Mouse (Mus musculus): ENCODE results near the gene Ube2k.
"Not testable (repeated sequence)": the region's sequence is repeated elsewhere in the genome, so short reads cannot be mapped to it uniquely, and the experiment has no call there.

Ube2k gene

DNA sequence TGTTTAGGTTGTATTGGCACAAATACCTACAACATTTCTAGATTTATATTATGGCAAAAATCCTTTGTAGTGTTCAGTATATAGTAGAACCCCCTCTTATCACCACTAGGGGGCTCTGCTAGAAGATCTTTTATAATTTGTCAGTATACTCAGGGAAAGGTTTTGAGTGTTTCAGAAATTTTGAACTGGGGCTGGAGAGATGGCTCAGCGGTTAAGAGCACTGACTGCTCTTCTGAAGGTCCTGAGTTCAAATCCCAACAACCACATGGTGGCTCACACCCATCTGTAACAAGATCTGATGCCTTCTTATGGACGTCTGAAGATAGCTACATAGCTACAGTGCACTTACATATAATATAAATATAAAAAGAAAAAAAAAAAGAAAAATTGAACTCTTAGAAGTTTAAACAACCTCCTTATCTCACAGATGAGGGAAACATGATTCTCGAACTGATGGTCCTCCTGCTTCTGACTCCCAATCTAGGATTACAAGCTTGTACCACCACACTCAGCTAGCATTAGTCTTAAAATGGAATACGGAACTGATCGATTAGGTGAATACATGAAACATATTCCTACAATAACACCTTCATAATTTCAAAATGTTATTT is 1.5 kb upstream of the Ube2k start:
- in situ Hi-C loops (cut with MboI; ENCODE audit: low pct_unique_long_range_greater_than_20kb in 1 of 2, low sequenced_read_pairs in 2 of 2, unreplicated experiment in 1 of 2): no loop called here

GRCm38 (mm10) chr5:65536068-65536465 is 966 bp upstream of the Ube2k start:
- in situ Hi-C loops (cut with MboI; ENCODE audit: low pct_unique_long_range_greater_than_20kb in 1 of 2, low sequenced_read_pairs in 2 of 2, unreplicated experiment in 1 of 2): not testable (repeated sequence)

- in situ Hi-C loops (cut with MboI; ENCODE audit: low pct_unique_long_range_greater_than_20kb in 1 of 2, low sequenced_read_pairs in 2 of 2, unreplicated experiment in 1 of 2): no loop called here
These were observed 513 bp downstream of the Ube2k start for GRCm38 (mm10) chr5:65537420-65538071.

GRCm38 (mm10) chr5:65538121-65538520 is 1.1 kb downstream of the Ube2k start:
- in situ Hi-C loops (cut with MboI; ENCODE audit: low pct_unique_long_range_greater_than_20kb in 1 of 2, low sequenced_read_pairs in 2 of 2, unreplicated experiment in 1 of 2): no loop called here

- in situ Hi-C loops (cut with MboI; ENCODE audit: low pct_unique_long_range_greater_than_20kb in 1 of 2, low sequenced_read_pairs in 2 of 2, unreplicated experiment in 1 of 2): no loop called here
These were observed 1.8 kb downstream of the Ube2k start for GRCm38 (mm10) chr5:65538829-65539228.

DNA sequence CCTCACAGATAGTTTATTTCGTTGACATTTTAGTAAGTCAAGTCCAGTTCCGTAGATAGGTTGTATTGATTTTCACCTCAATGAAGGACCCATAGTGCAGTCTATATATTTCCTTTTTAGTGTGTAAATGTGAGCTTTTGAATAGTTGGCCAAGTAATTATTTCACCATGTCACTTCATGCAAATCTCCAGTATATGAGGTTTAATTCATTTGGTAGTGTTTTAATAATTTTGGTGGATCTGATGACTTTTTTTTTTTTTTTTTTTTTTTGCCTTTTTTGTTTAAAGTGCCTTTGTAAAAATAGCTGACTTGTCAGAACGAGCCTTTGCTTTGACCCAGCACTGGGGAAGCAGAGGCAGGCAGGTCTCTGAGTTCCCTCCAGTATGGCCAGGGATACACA is 2.8 kb downstream of the Ube2k start:
- in situ Hi-C loops (cut with MboI; ENCODE audit: low pct_unique_long_range_greater_than_20kb in 1 of 2, low sequenced_read_pairs in 2 of 2, unreplicated experiment in 1 of 2): no loop called here

- in situ Hi-C loops (cut with MboI; ENCODE audit: low pct_unique_long_range_greater_than_20kb in 1 of 2, low sequenced_read_pairs in 2 of 2, unreplicated experiment in 1 of 2): no loop called here
These were observed 4.9 kb downstream of the Ube2k start for GRCm38 (mm10) chr5:65541889-65542288.

DNA sequence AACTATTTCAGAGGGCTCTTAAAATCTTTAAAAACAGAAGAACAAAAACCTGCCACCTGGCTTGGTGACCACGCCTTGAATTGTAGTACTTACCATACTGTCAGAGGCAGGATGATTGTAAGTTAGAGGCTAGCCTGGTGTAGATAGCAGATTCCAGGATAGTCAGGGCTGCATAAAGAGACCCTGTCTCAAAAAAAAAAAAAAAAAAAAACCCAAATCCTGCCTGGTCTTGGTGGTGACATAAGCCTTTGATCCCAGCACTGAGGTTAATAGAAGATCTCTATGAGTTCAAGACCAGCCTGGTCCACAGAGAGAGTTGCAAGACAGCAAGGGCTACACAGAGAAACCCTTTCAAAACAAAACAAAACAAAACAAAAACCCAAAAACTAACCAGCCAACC is 6.5 kb downstream of the Ube2k start:
- in situ Hi-C loops (cut with MboI; ENCODE audit: low pct_unique_long_range_greater_than_20kb in 1 of 2, low sequenced_read_pairs in 2 of 2, unreplicated experiment in 1 of 2): no loop called here

DNA sequence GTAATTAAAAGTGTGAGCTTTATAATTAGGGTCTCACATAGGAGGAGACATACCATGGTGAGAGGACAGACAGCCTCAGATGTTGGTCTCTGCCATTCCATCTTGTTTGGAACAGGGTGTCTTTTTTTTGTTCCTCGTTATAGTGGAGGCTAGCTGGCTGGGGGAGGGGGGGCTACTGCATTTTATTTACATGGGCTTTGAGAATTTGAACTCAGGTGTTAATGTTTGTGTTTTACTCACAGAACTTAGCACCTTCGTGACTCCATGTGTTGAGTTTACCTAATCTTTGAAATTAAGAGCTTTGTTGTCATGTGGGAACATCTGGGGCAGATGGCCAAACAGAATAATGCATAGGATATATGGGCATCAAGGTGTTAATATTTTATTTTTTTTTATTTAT is 7.6 kb downstream of the Ube2k start:
- in situ Hi-C loops (cut with MboI; ENCODE audit: low pct_unique_long_range_greater_than_20kb in 1 of 2, low sequenced_read_pairs in 2 of 2, unreplicated experiment in 1 of 2): no loop called here

DNA sequence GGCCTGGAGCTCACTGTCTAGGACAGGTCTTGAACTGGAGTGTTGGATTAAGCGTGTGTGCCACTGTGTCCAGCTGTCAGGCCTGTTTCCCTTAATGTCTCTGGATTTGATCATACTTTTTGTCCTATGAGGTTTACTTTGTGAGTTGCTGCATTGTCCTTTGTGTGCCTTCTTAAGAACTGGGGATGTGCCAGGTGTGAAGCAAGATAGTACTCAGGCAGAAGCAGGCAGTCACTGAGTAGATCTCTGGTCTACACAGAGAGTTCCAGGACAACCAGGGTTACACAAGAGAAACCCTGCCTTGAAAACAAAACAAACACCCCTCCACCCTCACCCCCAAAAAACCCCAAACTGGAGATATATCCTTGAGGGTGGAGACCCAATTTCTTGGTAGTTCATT is 12.6 kb downstream of the Ube2k start:
- in situ Hi-C loops (cut with MboI; ENCODE audit: low pct_unique_long_range_greater_than_20kb in 1 of 2, low sequenced_read_pairs in 2 of 2, unreplicated experiment in 1 of 2): no loop called here

DNA sequence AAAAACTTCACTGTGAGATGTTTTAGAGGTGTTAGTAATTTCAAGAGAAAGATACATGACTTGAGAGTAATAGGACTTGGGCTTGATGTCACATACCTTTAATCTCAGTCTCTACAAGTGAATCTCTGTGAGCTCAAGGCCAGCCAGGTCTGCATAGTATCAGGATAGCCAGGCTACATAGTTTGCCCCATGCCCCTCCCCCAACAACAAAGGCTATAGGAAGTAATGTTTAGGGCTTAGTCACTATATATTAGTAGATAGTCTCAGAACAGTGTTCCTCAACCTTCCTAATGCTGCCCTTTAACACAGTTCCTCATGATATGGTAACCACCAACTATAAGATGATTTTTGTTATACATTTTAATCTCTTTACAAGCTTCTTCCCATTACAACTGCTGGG is 20.1 kb downstream of the Ube2k start:
- in situ Hi-C loops (cut with MboI; ENCODE audit: low pct_unique_long_range_greater_than_20kb in 1 of 2, low sequenced_read_pairs in 2 of 2, unreplicated experiment in 1 of 2): no loop called here

GRCm38 (mm10) chr5:65561125-65561893 is 24.3 kb downstream of the Ube2k start:
- in situ Hi-C loops (cut with MboI; ENCODE audit: low pct_unique_long_range_greater_than_20kb in 1 of 2, low sequenced_read_pairs in 2 of 2, unreplicated experiment in 1 of 2): no loop called here

DNA sequence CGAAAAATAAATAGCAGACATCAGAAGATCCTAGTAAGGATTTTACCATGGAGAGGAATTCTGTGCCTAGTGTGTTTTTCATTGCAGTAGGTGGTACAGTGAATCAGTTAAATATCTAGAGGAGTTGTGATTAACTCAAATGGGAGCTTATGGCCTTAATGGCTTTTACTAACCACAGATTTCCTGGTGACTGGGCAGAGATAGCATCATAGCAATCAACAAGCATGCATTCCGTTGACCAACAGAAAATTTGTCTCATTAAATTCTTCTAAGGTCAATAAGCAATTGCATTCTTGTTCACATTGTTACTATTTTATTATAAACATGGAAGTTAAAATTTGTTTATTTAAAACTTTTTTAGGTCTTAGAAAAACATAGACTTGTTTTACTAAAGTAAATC is 28.5 kb downstream of the Ube2k start:
- in situ Hi-C loops (cut with MboI; ENCODE audit: low pct_unique_long_range_greater_than_20kb in 1 of 2, low sequenced_read_pairs in 2 of 2, unreplicated experiment in 1 of 2): no loop called here

- in situ Hi-C loops (cut with MboI; ENCODE audit: low pct_unique_long_range_greater_than_20kb in 1 of 2, low sequenced_read_pairs in 2 of 2, unreplicated experiment in 1 of 2): no loop called here
These were observed 37.8 kb downstream of the Ube2k start for GRCm38 (mm10) chr5:65574876-65575275.

- in situ Hi-C loops (cut with MboI; ENCODE audit: low pct_unique_long_range_greater_than_20kb in 1 of 2, low sequenced_read_pairs in 2 of 2, unreplicated experiment in 1 of 2): no loop called here
These were observed 38.9 kb downstream of the Ube2k start for GRCm38 (mm10) chr5:65575896-65576295.

GRCm38 (mm10) chr5:65578545-65578944 is 41.5 kb downstream of the Ube2k start:
- in situ Hi-C loops (cut with MboI; ENCODE audit: low pct_unique_long_range_greater_than_20kb in 1 of 2, low sequenced_read_pairs in 2 of 2, unreplicated experiment in 1 of 2): no loop called here

GRCm38 (mm10) chr5:65586291-65586690 is 49.3 kb downstream of the Ube2k start:
- in situ Hi-C loops (cut with MboI; ENCODE audit: low pct_unique_long_range_greater_than_20kb in 1 of 2, low sequenced_read_pairs in 2 of 2, unreplicated experiment in 1 of 2): no loop called here

GRCm38 (mm10) chr5:65590199-65590598 is 53.2 kb downstream of the Ube2k start:
- in situ Hi-C loops (cut with MboI; ENCODE audit: low pct_unique_long_range_greater_than_20kb in 1 of 2, low sequenced_read_pairs in 2 of 2, unreplicated experiment in 1 of 2): no loop called here

DNA sequence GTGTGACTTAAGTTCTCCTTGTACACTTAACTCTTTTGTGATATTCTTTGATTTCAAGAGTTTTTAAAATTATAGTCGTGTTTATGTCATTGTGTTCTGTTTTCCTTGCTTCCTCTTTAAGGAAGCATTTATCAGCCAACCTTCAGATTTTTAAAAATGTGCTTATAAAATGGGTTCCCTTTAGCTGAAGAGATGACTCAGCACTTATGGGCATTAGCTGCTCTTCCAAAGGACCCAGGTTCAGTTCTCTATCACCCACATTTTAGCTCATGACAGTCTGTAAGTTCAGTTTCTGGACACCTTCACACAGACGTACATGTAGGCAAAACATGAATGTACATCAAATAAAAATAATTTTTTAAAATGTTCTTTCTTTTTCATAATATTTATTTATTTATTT is 55.4 kb downstream of the Ube2k start:
- in situ Hi-C loops (cut with MboI; ENCODE audit: low pct_unique_long_range_greater_than_20kb in 1 of 2, low sequenced_read_pairs in 2 of 2, unreplicated experiment in 1 of 2): no loop called here

DNA sequence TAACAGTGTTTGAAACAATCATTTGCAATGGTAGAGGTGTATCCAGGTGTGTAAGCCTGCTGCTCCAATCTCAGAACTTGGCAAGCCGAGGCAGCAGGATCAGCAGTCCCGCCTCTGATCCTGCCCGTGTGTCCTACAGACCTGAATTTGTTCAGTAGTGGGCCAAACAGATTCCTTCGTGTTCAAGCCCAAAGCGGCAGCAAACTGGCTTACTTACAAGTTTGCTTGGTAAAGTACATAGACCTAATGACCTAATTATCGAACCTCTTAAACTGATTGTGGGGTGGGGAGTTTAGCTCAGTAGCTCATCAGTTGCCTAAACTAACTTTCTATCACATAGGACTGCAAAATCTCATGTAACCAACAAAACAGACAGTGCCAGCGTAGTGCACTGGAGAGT is 62.6 kb downstream of the Ube2k start:
- in situ Hi-C loops (cut with MboI; ENCODE audit: low pct_unique_long_range_greater_than_20kb in 1 of 2, low sequenced_read_pairs in 2 of 2, unreplicated experiment in 1 of 2): no loop called here

All from mouse embryonic stem cell (cell line).